Mouse (Mus musculus) forebrain, embryonic 13.5 days (tissue): ENCODE data around the gene Fam184b. TPM values are rescaled to one million over a fixed set of nuclear protein-coding genes. Genes with fewer than 3 reads are reported as not detected.

ENCODE experiments used
- ATAC-seq: fragments of 200-750 bp; cut with Nextera tagmentation; 2 replicates; pipeline ENCODE4 v1.8.0; 2017
- H3K27ac ChIP-seq: fragments of 300-500 bp; sonication (generic); 2 replicates; pipeline ENCODE4 v1.5.1; 2015; ENCODE audit warnings: inconsistent platforms, mild to moderate bottlenecking, moderate library complexity
- H3K27me3 ChIP-seq: fragments of 300-500 bp; sonication (generic); 2 replicates; pipeline ENCODE4 v1.6.1; 2015; ENCODE audit warnings: mild to moderate bottlenecking, inconsistent platforms
- H3K36me3 ChIP-seq: fragments of 300-500 bp; sonication (generic); 2 replicates; pipeline ENCODE4 v1.6.1; 2015; ENCODE audit warnings: mild to moderate bottlenecking, inconsistent platforms; ENCODE audit not compliant: poor library complexity, severe bottlenecking
- H3K4me1 ChIP-seq: fragments of 300-500 bp; sonication (generic); 2 replicates; pipeline ENCODE4 v1.6.1; 2015; ENCODE audit warnings: inconsistent platforms
- H3K4me2 ChIP-seq: fragments of 300-500 bp; sonication (generic); 2 replicates; pipeline ENCODE4 v1.6.1; 2015; ENCODE audit warnings: inconsistent platforms, mild to moderate bottlenecking, moderate library complexity
- H3K4me3 ChIP-seq: fragments of 300-500 bp; sonication (generic); 2 replicates; pipeline ENCODE4 v1.5.1; 2015; ENCODE audit warnings: mild to moderate bottlenecking, inconsistent platforms
- H3K9ac ChIP-seq: fragments of 300-500 bp; sonication (generic); 2 replicates; pipeline ENCODE4 v1.6.1; 2015; ENCODE audit warnings: mild to moderate bottlenecking, inconsistent platforms
- H3K9me3 ChIP-seq: fragments of 300-500 bp; sonication (generic); replicated peaks from 2 replicates; pipeline ENCODE4 v1.6.1; 2016; ENCODE audit warnings: inconsistent platforms
- WGBS: fragments of 180-500 bp; shearing (Covaris S2); methylation state at CpG from one replicate; pipeline ENCODE4 v1.1.7; 2015; 5-methylcytosine and 5-hydroxymethylcytosine counted together
- polyA plus RNA-seq: library from polyadenylated mRNA; unstranded; fragments of >200 nt; fragmentation: Nextera tagmentation; extraction: Ambion mirVana; gene quantifications from 2 replicates; pipeline ENCODE4 v1.2.1, GENCODE M21; 2015

Fam184b gene
- polyA plus RNA-seq, 1 experiment from 2014 or later = 3.2 TPM

DNA sequence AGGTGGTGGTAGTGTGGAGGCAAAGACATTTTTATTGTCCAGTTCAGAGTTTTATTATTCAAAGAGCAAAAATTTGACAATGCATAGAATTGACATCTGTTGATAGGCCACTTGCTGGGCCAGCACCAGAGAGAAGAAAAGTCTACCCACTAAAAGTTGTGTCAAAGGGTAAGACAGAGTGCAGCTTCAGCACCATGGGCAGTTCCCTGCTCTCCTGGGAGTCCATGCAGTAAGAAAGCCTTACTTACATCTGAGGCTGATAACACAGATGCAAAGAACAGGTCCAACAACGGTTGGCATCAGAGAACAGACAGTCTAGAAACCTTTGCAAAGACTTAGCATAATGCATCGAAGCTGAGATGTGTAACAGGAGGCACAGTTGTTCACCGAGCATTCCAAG, 109.7 kb downstream of the Fam184b start:
- Histone ChIP-seq H3K9me3 (no peaks in the 10 kb centered on the region), H3K4me3 (no peak overlapping the region), H3K36me3 (peaks cover 77% of the 10 kb centered on the region), H3K27me3 (no peaks in the 10 kb centered on the region), H3K4me1 (peaks cover 4% of the 10 kb centered on the region; the same call in 1 of the 2 replicates), H3K27ac (no peak overlapping the region), H3K9ac (no peak overlapping the region), H3K4me2 (no peak overlapping the region)
- ATAC-seq = no peak
- 93% methylated on average over 3 of the region's 3 CpGs for WGBS

DNA sequence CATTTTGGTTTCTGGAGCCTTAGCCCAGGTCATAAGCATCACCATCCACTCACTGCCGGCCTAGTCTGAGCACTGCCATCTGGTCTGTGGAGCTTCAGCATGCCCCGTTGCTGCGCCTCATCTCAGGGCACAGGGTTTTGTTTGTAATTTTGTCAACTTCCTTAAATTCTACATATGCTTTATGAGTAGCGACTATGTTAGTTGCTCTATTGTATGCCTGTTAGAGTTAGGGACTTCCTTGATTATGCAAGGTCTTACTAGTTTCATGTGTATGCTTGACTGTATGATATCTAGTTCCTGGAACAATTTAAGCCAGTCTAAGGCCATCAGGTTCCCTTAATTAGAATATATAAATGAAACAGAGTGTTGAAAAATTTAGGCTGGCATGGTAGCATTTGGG, 113.1 kb downstream of the Fam184b start:
- no peak for ATAC-seq
- H3K9me3 ChIP-seq = no peaks in the 10 kb centered on the region
- no peaks in the 10 kb centered on the region for H3K27me3 ChIP-seq
- H3K36me3 ChIP-seq = peaks cover 75% of the 10 kb centered on the region
- 95% methylated on average over 4 of the region's 4 CpGs for WGBS
- no peak overlapping the region for H3K27ac ChIP-seq
- H3K4me1 ChIP-seq = peaks cover 10% of the 10 kb centered on the region
- H3K4me3 ChIP-seq = no peak overlapping the region
- H3K4me2 ChIP-seq = no peak overlapping the region
- H3K9ac ChIP-seq = no peak overlapping the region

GRCm38 (mm10) chr5:45525101-45525500, 114.3 kb downstream of the Fam184b start:
- 91% methylated on average over 10 of the region's 10 CpGs for WGBS
- Histone ChIP-seq H3K4me2 (no peak overlapping the region), H3K9ac (no peak overlapping the region), H3K36me3 (peaks cover 65% of the 10 kb centered on the region), H3K27me3 (no peaks in the 10 kb centered on the region), H3K27ac (no peak overlapping the region), H3K4me3 (no peak overlapping the region), H3K4me1 (peaks cover 17% of the 10 kb centered on the region), H3K9me3 (no peaks in the 10 kb centered on the region)
- no peak for ATAC-seq

GRCm38 (mm10) chr5:45521601-45522000, 117.8 kb downstream of the Fam184b start:
- WGBS = 84% methylated on average over 6 of the region's 6 CpGs
- Histone ChIP-seq H3K4me1 (peaks cover 17% of the 10 kb centered on the region), H3K9me3 (no peaks in the 10 kb centered on the region), H3K4me2 (peak overlapping the region; percentile 94), H3K27me3 (no peaks in the 10 kb centered on the region), H3K9ac (peak overlapping the region; percentile 93; the same call in 1 of the 2 replicates), H3K36me3 (peaks cover 32% of the 10 kb centered on the region), H3K4me3 (peak overlapping the region; percentile 93; the same call in 1 of the 2 replicates), H3K27ac (no peak overlapping the region)
- ATAC-seq = no peak

DNA sequence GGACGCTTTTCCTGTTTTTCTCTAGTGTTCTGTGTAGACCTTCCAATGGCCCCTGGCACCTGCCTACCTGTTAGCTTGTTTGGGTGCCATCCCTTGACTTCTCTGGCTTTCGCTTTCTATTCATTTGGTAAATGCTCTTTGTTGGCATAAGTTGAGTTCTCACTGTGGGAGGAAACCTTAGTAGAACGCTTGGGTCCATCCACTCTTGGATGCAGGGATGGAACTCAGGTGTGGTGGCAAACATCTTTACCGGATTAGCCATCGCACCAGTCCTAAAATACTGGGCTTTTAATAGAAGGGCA, 118.7 kb downstream of the Fam184b start:
- H3K9ac ChIP-seq = peak overlapping the region; percentile 93
- no peaks in the 10 kb centered on the region for H3K9me3 ChIP-seq
- H3K27me3 ChIP-seq = no peaks in the 10 kb centered on the region
- peak overlapping the region; percentile 93 for H3K4me3 ChIP-seq
- peak overlapping the region; percentile 94 for H3K4me2 ChIP-seq
- no peak overlapping the region; the same call in 1 of the 2 replicates for H3K27ac ChIP-seq
- 4% methylated on average over 5 of the region's 5 CpGs for WGBS
- peaks cover 17% of the 10 kb centered on the region for H3K4me1 ChIP-seq
- ATAC-seq = no peak; the same call in 1 of the 2 replicates
- H3K36me3 ChIP-seq = peaks cover 24% of the 10 kb centered on the region

GRCm38 (mm10) chr5:45519960-45520808, 119.2 kb downstream of the Fam184b start, which contains the start of gene Med28:
Gene Med28, plus strand, starts transcription at chr5:45520229.
- Histone ChIP-seq H3K27me3 (no peaks in the 10 kb centered on the region), H3K9ac (peak within 1 kb of the TSS; percentile 93), H3K4me2 (peak within 1 kb of the TSS; percentile 94), H3K36me3 (peaks cover 18% of the 10 kb centered on the region), H3K4me3 (peak within 1 kb of the TSS; percentile 93), H3K9me3 (no peaks in the 10 kb centered on the region), H3K4me1 (peaks cover 17% of the 10 kb centered on the region), H3K27ac (peak within 1 kb of the TSS; percentile 48; the same call in 1 of the 2 replicates)
- peak; percentile 98 for ATAC-seq
- 2% methylated on average over 56 of the region's 56 CpGs for WGBS

DNA sequence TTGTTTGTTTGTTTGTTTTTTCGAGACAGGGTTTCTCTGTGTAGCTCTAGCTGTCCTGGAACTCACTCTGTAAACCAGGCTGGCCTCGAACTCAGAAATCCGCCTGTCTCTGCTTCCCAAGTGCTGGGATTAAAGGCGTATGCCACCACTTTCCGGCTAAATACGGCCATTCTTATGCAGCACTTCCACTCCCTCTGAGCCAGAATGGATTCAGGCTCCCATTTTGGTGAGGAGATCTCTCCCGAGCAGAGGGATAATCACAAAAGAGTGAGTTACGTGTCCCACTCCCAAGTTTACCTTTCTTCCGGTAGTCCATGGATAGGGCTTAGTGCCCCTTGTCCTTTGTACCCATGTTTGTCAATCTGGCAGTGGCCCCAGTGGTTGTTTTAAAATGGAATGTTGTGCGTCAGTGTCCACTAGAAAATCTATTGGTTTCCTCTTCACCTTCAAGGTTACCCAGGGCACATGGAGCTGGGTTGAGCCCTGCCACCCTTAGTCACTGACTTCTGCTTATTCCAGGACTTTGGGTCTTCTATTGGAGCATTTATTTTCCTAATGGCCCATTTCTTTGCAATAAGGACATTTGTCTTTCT, 124.2 kb downstream of the Fam184b start:
- Histone ChIP-seq H3K9me3 (no peaks in the 10 kb centered on the region), H3K4me1 (no peaks in the 10 kb centered on the region), H3K36me3 (peaks cover 18% of the 10 kb centered on the region; the same call in 1 of the 2 replicates), H3K4me2 (no peak overlapping the region), H3K27me3 (no peaks in the 10 kb centered on the region), H3K9ac (no peak overlapping the region), H3K4me3 (no peak overlapping the region), H3K27ac (no peak overlapping the region)
- WGBS = 93% methylated on average over 10 of the region's 10 CpGs
- no peak for ATAC-seq

GRCm38 (mm10) chr5:45514599-45514998, 124.8 kb downstream of the Fam184b start:
- no peak for ATAC-seq
- 76% methylated on average over 1 of the region's 1 CpGs for WGBS
- Histone ChIP-seq H3K4me2 (no peak overlapping the region), H3K27ac (no peak overlapping the region), H3K9me3 (no peaks in the 10 kb centered on the region), H3K36me3 (peaks cover 24% of the 10 kb centered on the region), H3K27me3 (no peaks in the 10 kb centered on the region), H3K4me3 (no peak overlapping the region), H3K9ac (no peak overlapping the region), H3K4me1 (no peaks in the 10 kb centered on the region)

DNA sequence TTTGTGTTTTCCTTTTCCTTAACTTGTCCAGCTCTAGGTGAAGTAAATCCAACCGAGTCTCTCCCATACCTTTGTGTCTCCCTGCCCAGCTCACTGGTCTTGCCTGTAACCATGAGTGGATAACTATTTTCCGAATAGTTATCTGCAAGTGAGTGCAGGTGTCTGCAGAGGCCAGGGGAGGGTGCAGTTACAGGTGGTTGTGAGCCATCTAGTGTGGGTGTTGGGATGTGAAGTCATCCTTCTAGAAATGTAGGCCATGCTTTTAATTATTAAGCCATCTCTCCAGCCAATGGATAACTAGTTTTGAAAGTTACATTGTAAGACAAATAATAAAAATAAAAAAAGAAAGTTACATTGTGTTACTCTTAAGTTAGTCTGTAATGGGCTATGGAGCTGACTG, 125.9 kb downstream of the Fam184b start:
- no peak overlapping the region for H3K9ac ChIP-seq
- no peak overlapping the region for H3K4me3 ChIP-seq
- H3K27me3 ChIP-seq = no peaks in the 10 kb centered on the region
- peaks cover 29% of the 10 kb centered on the region for H3K36me3 ChIP-seq
- no peaks in the 10 kb centered on the region for H3K4me1 ChIP-seq
- H3K27ac ChIP-seq = no peak overlapping the region
- no peaks in the 10 kb centered on the region for H3K9me3 ChIP-seq
- H3K4me2 ChIP-seq = no peak overlapping the region
- 96% methylated on average over 2 of the region's 2 CpGs for whole genome bisulfite sequencing
- ATAC-seq = no peak

GRCm38 (mm10) chr5:45512908-45513307, 126.5 kb downstream of the Fam184b start:
- no peak overlapping the region for H3K4me3 ChIP-seq
- WGBS = 89% methylated on average over 6 of the region's 6 CpGs

DNA sequence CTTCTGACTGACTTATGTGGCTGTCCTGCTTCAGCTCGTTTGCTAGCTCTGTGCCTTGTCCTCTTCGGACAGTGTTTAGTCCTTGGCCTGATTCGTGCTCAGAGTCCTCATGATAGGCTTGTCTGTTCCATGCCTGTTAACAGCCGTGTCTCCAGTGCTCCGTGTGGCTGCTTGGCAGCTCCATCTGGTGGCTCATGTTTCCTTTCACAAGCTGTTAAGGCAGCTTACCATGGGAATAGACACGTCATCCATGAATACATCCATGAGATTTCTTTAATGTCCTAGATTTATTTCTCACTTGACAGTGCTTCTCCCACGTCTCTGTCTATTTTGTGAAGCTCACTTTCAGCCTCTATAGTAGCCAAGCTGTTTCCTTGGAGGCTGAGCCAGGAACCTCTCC, 129.3 kb downstream of the Fam184b start:
- peaks cover 57% of the 10 kb centered on the region for H3K36me3 ChIP-seq

More at GRCm38 (mm10) chr5:45512908-45513307, 126.5 kb downstream of the Fam184b start:
- no peak overlapping the region for H3K27ac ChIP-seq
- no peaks in the 10 kb centered on the region for H3K27me3 ChIP-seq
- no peak overlapping the region for H3K4me2 ChIP-seq
- H3K36me3 ChIP-seq = peaks cover 32% of the 10 kb centered on the region
- H3K9ac ChIP-seq = no peak overlapping the region
- H3K4me1 ChIP-seq = no peaks in the 10 kb centered on the region
- no peaks in the 10 kb centered on the region for H3K9me3 ChIP-seq
- ATAC-seq = no peak

DNA sequence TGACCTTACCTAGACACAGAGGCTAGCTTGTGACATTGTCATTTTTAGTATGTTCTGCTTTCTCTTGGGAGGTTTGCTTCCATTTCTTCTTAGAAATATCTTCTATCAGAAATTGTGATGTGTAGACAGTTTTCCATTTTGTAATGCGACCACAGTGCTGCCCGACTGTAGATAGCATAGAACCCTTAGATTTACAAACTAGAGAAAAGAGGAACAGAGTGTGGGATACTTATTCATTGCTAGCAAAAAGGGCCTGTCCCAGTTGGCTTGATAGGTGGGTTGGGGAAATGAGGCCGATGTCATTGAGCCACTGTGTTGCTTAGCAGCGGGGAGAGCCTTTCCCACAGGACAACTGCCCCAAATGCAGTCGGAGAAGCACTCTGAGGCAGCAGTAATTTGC, 141.8 kb downstream of the Fam184b start:
- no peaks in the 10 kb centered on the region for H3K27me3 ChIP-seq
- 94% methylated on average over 5 of the region's 5 CpGs for WGBS
- ATAC-seq = no peak
- no peaks in the 10 kb centered on the region for H3K9me3 ChIP-seq
- no peak overlapping the region for H3K4me3 ChIP-seq
- H3K4me1 ChIP-seq = peaks cover 19% of the 10 kb centered on the region
- H3K4me2 ChIP-seq = no peak overlapping the region
- no peak overlapping the region for H3K9ac ChIP-seq
- no peak overlapping the region for H3K27ac ChIP-seq
- peaks cover 50% of the 10 kb centered on the region for H3K36me3 ChIP-seq

More for the DNA sequence above, 129.3 kb downstream of the Fam184b start:
- H3K27ac ChIP-seq = no peak overlapping the region
- no peaks in the 10 kb centered on the region for H3K27me3 ChIP-seq
- H3K9ac ChIP-seq = no peak overlapping the region
- WGBS = 88% methylated on average over 7 of the region's 7 CpGs
- ATAC-seq = peak; percentile 13; the same call in 1 of the 2 replicates
- H3K4me2 ChIP-seq = no peak overlapping the region
- no peaks in the 10 kb centered on the region for H3K4me1 ChIP-seq
- H3K9me3 ChIP-seq = no peaks in the 10 kb centered on the region
- H3K4me3 ChIP-seq = no peak overlapping the region
